Mouse (Mus musculus): ENCODE results near the gene Rasa2. TPM values are rescaled to one million over a fixed set of nuclear protein-coding genes. Genes with fewer than 3 reads are reported as not detected.
A peak's percentile ranks its signal among the peaks of the same experiment; 100 is the strongest.

Gene Rasa2
- polyA plus RNA-seq, 1 experiment = 2.6 TPM

GRCm38 (mm10) chr9:96632756-96633155 lies 1.3 kb upstream of the Rasa2 start:
- no peak for TF ChIP-seq CTCF (IDR thresholded peaks at IDR 0.05; ENCODE audit: extremely low read depth, insufficient read depth, insufficient read length, insufficient replicate concordance)
- TF ChIP-seq POLR2A (IDR thresholded peaks at IDR 0.05; ENCODE audit: low read depth, low read length) = no peak
- Histone ChIP-seq H3K27ac (ENCODE audit: insufficient read depth, low read length) (no peak overlapping the region), H3K27me3 (ENCODE audit: control insufficient read depth, insufficient read depth, low read length) (no peaks in the 10 kb centered on the region), H3K4me3 (ENCODE audit: extremely low read depth, insufficient read depth, insufficient read length) (no peak overlapping the region), H3K4me1 (ENCODE audit: control insufficient read depth, insufficient read depth, insufficient read length) (peaks cover 13% of the 10 kb centered on the region; the same call in 1 of the 2 replicates), H3K36me3 (ENCODE audit: control insufficient read depth, insufficient read depth, low read length) (no peaks in the 10 kb centered on the region)
- no peak for DNase-seq (ENCODE audit: low read depth in 1 of 2, low spot score in 2 of 2)
- WGBS = 66% methylated on average over 7 of the region's 7 CpGs

GRCm38 (mm10) chr9:96632073-96632690 lies 765 bp upstream of the Rasa2 start:
- no peak for DNase-seq (ENCODE audit: low read depth in 1 of 2, low spot score in 2 of 2)
- H3K36me3 ChIP-seq (ENCODE audit: control insufficient read depth, insufficient read depth, low read length) = no peaks in the 10 kb centered on the region
- H3K27me3 ChIP-seq (ENCODE audit: control insufficient read depth, insufficient read depth, low read length) = no peaks in the 10 kb centered on the region
- H3K4me1 ChIP-seq (ENCODE audit: control insufficient read depth, insufficient read depth, insufficient read length) = peaks cover 13% of the 10 kb centered on the region; the same call in 1 of the 2 replicates
- 89% methylated on average over 6 of the region's 6 CpGs for WGBS
- no peak overlapping the region for H3K4me3 ChIP-seq (ENCODE audit: extremely low read depth, insufficient read depth, insufficient read length)
- H3K27ac ChIP-seq (ENCODE audit: insufficient read depth, low read length) = no peak overlapping the region
- TF ChIP-seq CTCF (IDR thresholded peaks at IDR 0.05; ENCODE audit: extremely low read depth, insufficient read depth, insufficient read length, insufficient replicate concordance) (no peak), POLR2A (IDR thresholded peaks at IDR 0.05; ENCODE audit: low read depth, low read length) (no peak)

DNA sequence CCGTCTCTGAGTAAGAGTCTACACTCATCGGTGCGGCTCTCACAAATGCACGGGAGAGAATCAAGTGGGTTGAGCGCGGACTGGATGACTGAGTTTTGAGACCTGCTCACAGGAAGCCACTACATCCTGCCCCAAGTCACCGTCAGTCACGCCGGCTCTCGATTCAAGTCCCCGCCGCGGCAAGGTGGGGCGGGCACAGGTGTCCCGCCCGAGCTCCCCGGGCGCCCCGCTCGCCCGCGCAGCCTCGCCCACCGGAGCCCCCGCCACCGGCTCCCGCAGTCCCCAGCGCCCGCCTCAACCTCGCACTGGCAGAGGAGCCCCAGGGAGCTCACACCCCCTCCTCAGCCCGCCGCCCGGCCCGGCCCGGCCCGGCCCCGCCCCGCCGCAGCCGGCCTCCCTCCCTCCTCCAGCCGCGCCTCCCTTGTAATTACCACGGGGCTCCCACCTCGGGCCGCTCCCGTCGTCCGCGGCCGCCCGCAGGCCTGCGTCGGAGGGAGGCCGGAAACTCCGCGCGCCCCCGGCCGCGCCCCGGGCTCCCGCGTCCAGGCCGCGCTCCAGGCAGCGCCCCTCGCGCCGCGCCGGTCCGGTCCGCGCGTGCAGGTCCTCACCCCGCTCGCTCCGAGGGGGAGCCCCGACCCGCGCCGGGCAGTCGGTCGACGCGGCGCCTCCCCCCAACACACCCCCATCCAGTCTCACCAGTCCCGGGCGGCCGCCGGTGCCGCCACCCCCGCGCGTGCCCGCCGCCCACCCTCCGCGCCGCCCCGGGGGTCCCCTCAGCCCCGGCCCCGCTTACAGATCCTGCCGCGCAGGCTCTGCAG lies 637 bp downstream of the Rasa2 start:
- 1% methylated on average over 59 of the region's 105 CpGs for WGBS
- H3K27ac ChIP-seq (ENCODE audit: insufficient read depth, low read length) = peak overlapping the region; percentile 85

DNA sequence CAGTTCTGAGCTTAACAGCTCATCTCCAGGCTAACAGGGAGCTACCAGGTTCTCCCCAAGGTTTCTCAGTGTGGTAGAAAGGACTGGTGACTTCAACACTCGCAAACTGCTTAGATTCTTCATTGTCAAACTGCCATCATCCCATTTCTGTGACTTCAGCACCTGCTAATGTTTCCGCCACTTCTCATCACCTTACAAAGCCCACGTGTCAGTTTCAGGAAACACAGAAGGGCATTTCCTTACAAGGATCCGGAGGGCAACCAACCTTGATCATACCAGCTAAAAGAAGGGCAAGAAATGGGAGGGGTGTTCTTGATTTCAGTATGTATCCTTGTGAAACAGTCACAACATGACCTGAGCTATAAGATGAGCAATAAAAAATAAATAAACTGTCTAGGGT lies 2.3 kb downstream of the Rasa2 start:
- Histone ChIP-seq H3K36me3 (ENCODE audit: control insufficient read depth, insufficient read depth, low read length) (no peaks in the 10 kb centered on the region), H3K4me1 (ENCODE audit: control insufficient read depth, insufficient read depth, insufficient read length) (peaks cover 13% of the 10 kb centered on the region; the same call in 1 of the 2 replicates), H3K27ac (ENCODE audit: insufficient read depth, low read length) (no peak overlapping the region), H3K4me3 (ENCODE audit: extremely low read depth, insufficient read depth, insufficient read length) (no peak overlapping the region), H3K27me3 (ENCODE audit: control insufficient read depth, insufficient read depth, low read length) (no peaks in the 10 kb centered on the region)
- TF ChIP-seq POLR2A (IDR thresholded peaks at IDR 0.05; ENCODE audit: low read depth, low read length) (no peak), CTCF (IDR thresholded peaks at IDR 0.05; ENCODE audit: extremely low read depth, insufficient read depth, insufficient read length, insufficient replicate concordance) (no peak)
- whole genome bisulfite sequencing = 43% methylated on average over 4 of the region's 4 CpGs
- DNase-seq (ENCODE audit: low read depth in 1 of 2, low spot score in 2 of 2) = no peak

More for the DNA sequence above, 637 bp downstream of the Rasa2 start:
- H3K4me3 ChIP-seq (ENCODE audit: extremely low read depth, insufficient read depth, insufficient read length) = peak overlapping the region; percentile 94
- TF ChIP-seq POLR2A (IDR thresholded peaks at IDR 0.05; ENCODE audit: low read depth, low read length) = peak; percentile 34
- TF ChIP-seq CTCF (IDR thresholded peaks at IDR 0.05; ENCODE audit: extremely low read depth, insufficient read depth, insufficient read length, insufficient replicate concordance) = no peak
- H3K36me3 ChIP-seq (ENCODE audit: control insufficient read depth, insufficient read depth, low read length) = no peaks in the 10 kb centered on the region
- DNase-seq (ENCODE audit: low read depth in 1 of 2, low spot score in 2 of 2) = peak; percentile 66 to 83
- H3K4me1 ChIP-seq (ENCODE audit: control insufficient read depth, insufficient read depth, insufficient read length) = peaks cover 13% of the 10 kb centered on the region; the same call in 1 of the 2 replicates
- H3K27me3 ChIP-seq (ENCODE audit: control insufficient read depth, insufficient read depth, low read length) = no peaks in the 10 kb centered on the region

GRCm38 (mm10) chr9:96627557-96628085 lies 3.8 kb downstream of the Rasa2 start:
- no peak for TF ChIP-seq CTCF (IDR thresholded peaks at IDR 0.05; ENCODE audit: extremely low read depth, insufficient read depth, insufficient read length, insufficient replicate concordance)
- no peak for TF ChIP-seq POLR2A (IDR thresholded peaks at IDR 0.05; ENCODE audit: low read depth, low read length)
- 64% methylated on average over 5 of the region's 5 CpGs for WGBS
- Histone ChIP-seq H3K27me3 (ENCODE audit: control insufficient read depth, insufficient read depth, low read length) (no peaks in the 10 kb centered on the region), H3K4me1 (ENCODE audit: control insufficient read depth, insufficient read depth, insufficient read length) (peaks cover 11% of the 10 kb centered on the region; the same call in 1 of the 2 replicates), H3K4me3 (ENCODE audit: extremely low read depth, insufficient read depth, insufficient read length) (no peak overlapping the region), H3K36me3 (ENCODE audit: control insufficient read depth, insufficient read depth, low read length) (no peaks in the 10 kb centered on the region), H3K27ac (ENCODE audit: insufficient read depth, low read length) (no peak overlapping the region)
- no peak for DNase-seq (ENCODE audit: low read depth in 1 of 2, low spot score in 2 of 2)

DNA sequence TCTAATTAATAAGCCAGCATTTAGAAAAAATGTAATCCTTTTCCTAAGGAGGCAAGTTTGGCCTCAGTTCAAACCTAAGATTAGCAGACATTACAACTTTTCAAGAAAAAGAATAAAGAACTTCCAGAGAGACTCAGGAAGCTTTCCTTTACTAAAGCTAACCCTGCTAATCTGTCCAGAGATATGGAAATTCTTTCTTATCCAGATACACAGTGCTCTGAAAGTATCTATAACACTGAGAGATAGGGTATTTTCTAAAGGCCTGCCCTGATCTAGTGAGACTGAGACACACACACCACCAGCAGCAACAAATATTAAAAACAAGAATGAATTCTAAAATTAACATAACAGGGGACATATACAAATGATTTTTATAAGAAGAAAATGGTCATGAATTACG lies 4.4 kb downstream of the Rasa2 start:
- no peak for TF ChIP-seq CTCF (IDR thresholded peaks at IDR 0.05; ENCODE audit: extremely low read depth, insufficient read depth, insufficient read length, insufficient replicate concordance)
- no peak for TF ChIP-seq POLR2A (IDR thresholded peaks at IDR 0.05; ENCODE audit: low read depth, low read length)
- Histone ChIP-seq H3K27ac (ENCODE audit: insufficient read depth, low read length) (no peak overlapping the region), H3K4me3 (ENCODE audit: extremely low read depth, insufficient read depth, insufficient read length) (no peak overlapping the region), H3K36me3 (ENCODE audit: control insufficient read depth, insufficient read depth, low read length) (no peaks in the 10 kb centered on the region), H3K27me3 (ENCODE audit: control insufficient read depth, insufficient read depth, low read length) (no peaks in the 10 kb centered on the region), H3K4me1 (ENCODE audit: control insufficient read depth, insufficient read depth, insufficient read length) (peaks cover 11% of the 10 kb centered on the region; the same call in 1 of the 2 replicates)
- 81% methylated on average over 1 of the region's 1 CpGs for WGBS
- no peak for DNase-seq (ENCODE audit: low read depth in 1 of 2, low spot score in 2 of 2)

All from spleen, adult 2 months (tissue).